9 mouse cellular contexts compared by ENCODE assay signal in genomic region chr7:138083980-138084379, GRCm38 (mm10).
DNase-seq lines count a peak whose midpoint lies in the region; ATAC-seq and TF ChIP-seq lines count a peak whose summit lies in the region.
"Had no signal": no experiment of that assay in that cellular context is flagged by ENCODE, and none has a peak within 500 bp of the region (broad histone marks: within the 10 kb centered on the region; RNA-seq: fewer than 3 reads in every experiment).

No protein-coding gene starts in this region.

- intact Hi-C loops in left cerebral cortex, postnatal 14 days (cut with DNase I): loop anchor here (2.0 to 5.0 kb wide), 2 partner anchors 482 to 605 kb away; no protein-coding TSS in a partner anchor

- no peaks in the 10 kb centered on the region for H3K4me1 ChIP-seq in forebrain, embryonic 10.5 days
- H3K4me1 ChIP-seq in forebrain, embryonic 13.5 days: no peaks in the 10 kb centered on the region
- H3K4me1 ChIP-seq in cerebellum, adult 2 months (ENCODE audit: control insufficient read depth, insufficient read depth, low read length): no peaks in the 10 kb centered on the region
- H3K4me1 ChIP-seq in intestine, embryonic 15.5 days (replicated peaks): no peaks in the 10 kb centered on the region
- no peaks in the 10 kb centered on the region for H3K4me1 ChIP-seq in midbrain, embryonic 14.5 days (ENCODE audit: control insufficient read depth, insufficient read depth, low read length)
- H3K4me1 ChIP-seq in stomach, embryonic 15.5 days: no peaks in the 10 kb centered on the region
- H3K4me1 ChIP-seq: neural tube, embryonic 12.5 days had no signal

- no peak overlapping the region for H3K4me2 ChIP-seq in forebrain, embryonic 13.5 days
- no peak overlapping the region for H3K4me2 ChIP-seq in intestine, embryonic 15.5 days (replicated peaks)
- no peak overlapping the region for H3K4me2 ChIP-seq in midbrain, embryonic 14.5 days (ENCODE audit: low read length)
- no peak overlapping the region for H3K4me2 ChIP-seq in stomach, embryonic 15.5 days
- H3K4me2 ChIP-seq: neural tube, embryonic 12.5 days had no signal

- no peak for TF ChIP-seq POLR2A in cerebellum, adult 2 months (IDR thresholded peaks at IDR 0.05; ENCODE audit: borderline replicate concordance, insufficient read depth, low read length)

- H3K9me3 ChIP-seq in forebrain, embryonic 10.5 days: no peaks in the 10 kb centered on the region
- no peaks in the 10 kb centered on the region for H3K9me3 ChIP-seq in forebrain, embryonic 13.5 days (replicated peaks)
- no peaks in the 10 kb centered on the region for H3K9me3 ChIP-seq in intestine, embryonic 15.5 days
- H3K9me3 ChIP-seq in midbrain, embryonic 14.5 days (ENCODE audit: control insufficient read depth, low read length): no peaks in the 10 kb centered on the region
- H3K9me3 ChIP-seq in stomach, embryonic 15.5 days: no peaks in the 10 kb centered on the region
- H3K9me3 ChIP-seq: neural tube, embryonic 12.5 days had no signal

- H3K4me3 ChIP-seq in forebrain, embryonic 10.5 days: no peak overlapping the region
- no peak overlapping the region for H3K4me3 ChIP-seq in forebrain, embryonic 13.5 days
- H3K4me3 ChIP-seq in cerebellum, adult 2 months (replicated peaks; ENCODE audit: insufficient read depth, low read depth, low read length): no peak overlapping the region
- H3K4me3 ChIP-seq in intestine, embryonic 15.5 days (replicated peaks): no peak overlapping the region
- H3K4me3 ChIP-seq in midbrain, embryonic 14.5 days (replicated peaks; ENCODE audit: low read depth, low read length): no peak overlapping the region
- no peak overlapping the region for H3K4me3 ChIP-seq in stomach, embryonic 15.5 days (replicated peaks)
- H3K4me3 ChIP-seq: neural tube, embryonic 12.5 days had no signal

- no peak overlapping the region for H3K9ac ChIP-seq in forebrain, embryonic 13.5 days
- H3K9ac ChIP-seq in intestine, embryonic 15.5 days: no peak overlapping the region
- H3K9ac ChIP-seq in midbrain, embryonic 14.5 days (replicated peaks; ENCODE audit: low read length): no peak overlapping the region
- H3K9ac ChIP-seq in stomach, embryonic 15.5 days: no peak overlapping the region
- H3K9ac ChIP-seq: neural tube, embryonic 12.5 days had no signal

- peak; percentile 71; the same call in 1 of the 2 replicates for TF ChIP-seq CTCF in cerebellum, adult 2 months (IDR thresholded peaks at IDR 0.05; ENCODE audit: borderline replicate concordance, insufficient read depth, low read depth, low read length)

- WGBS in forebrain, embryonic 10.5 days: 16% methylated on average over 5 of the region's 5 CpGs
- WGBS in forebrain, embryonic 13.5 days: 17% methylated on average over 5 of the region's 5 CpGs
- 29% methylated on average over 5 of the region's 5 CpGs for WGBS in cerebellum, adult 2 months
- WGBS in intestine, embryonic 15.5 days: 15% methylated on average over 5 of the region's 5 CpGs
- 19% methylated on average over 5 of the region's 5 CpGs for WGBS in midbrain, embryonic 14.5 days
- WGBS in stomach, embryonic 15.5 days: 17% methylated on average over 5 of the region's 5 CpGs

- peak; percentile 84 for DNase-seq in forebrain, embryonic 10.5 days (ENCODE audit: extremely low spot score, low spot score)
- DNase-seq in cerebellum, adult 2 months: peak; percentile 25 to 28
- peak; percentile 33 to 39 for DNase-seq in frontal cortex, postnatal 25 days (ENCODE audit: low spot score in 2 of 2)
- DNase-seq in left cerebral cortex, postnatal 14 days (ENCODE audit: low spot score in 2 of 2): peak; percentile 60 to 69
- DNase-seq in midbrain, embryonic 14.5 days: peak; percentile 86

- no peak for ATAC-seq in forebrain, embryonic 13.5 days
- ATAC-seq in intestine, embryonic 15.5 days: peak; percentile 67
- ATAC-seq in midbrain, embryonic 14.5 days (ENCODE audit: low FRiP score, low TSS enrichment): no peak
- ATAC-seq in stomach, embryonic 15.5 days (ENCODE audit: insufficient read depth, low FRiP score, low read depth): peak; percentile 79; the same call in 1 of the 2 replicates

- no peaks in the 10 kb centered on the region for H3K27me3 ChIP-seq in forebrain, embryonic 10.5 days (ENCODE audit: poor library complexity, severe bottlenecking)
- no peaks in the 10 kb centered on the region for H3K27me3 ChIP-seq in forebrain, embryonic 13.5 days
- no peaks in the 10 kb centered on the region for H3K27me3 ChIP-seq in cerebellum, adult 2 months (ENCODE audit: control insufficient read depth, insufficient read depth, low read length)
- no peaks in the 10 kb centered on the region for H3K27me3 ChIP-seq in intestine, embryonic 15.5 days (replicated peaks)
- H3K27me3 ChIP-seq in midbrain, embryonic 14.5 days (ENCODE audit: control insufficient read depth, insufficient read depth, low read length): no peaks in the 10 kb centered on the region
- H3K27me3 ChIP-seq in stomach, embryonic 15.5 days (replicated peaks): no peaks in the 10 kb centered on the region
- H3K27me3 ChIP-seq: neural tube, embryonic 12.5 days had no signal

- H3K27ac ChIP-seq in forebrain, embryonic 10.5 days: no peak overlapping the region
- H3K27ac ChIP-seq in forebrain, embryonic 13.5 days: no peak overlapping the region
- no peak overlapping the region for H3K27ac ChIP-seq in cerebellum, adult 2 months (ENCODE audit: insufficient read depth, low read length)
- no peak overlapping the region for H3K27ac ChIP-seq in intestine, embryonic 15.5 days
- H3K27ac ChIP-seq in midbrain, embryonic 14.5 days (replicated peaks; ENCODE audit: low read depth, low read length): no peak overlapping the region
- no peak overlapping the region for H3K27ac ChIP-seq in stomach, embryonic 15.5 days
- H3K27ac ChIP-seq: neural tube, embryonic 12.5 days had no signal

- H3K36me3 ChIP-seq in forebrain, embryonic 10.5 days (replicated peaks): no peaks in the 10 kb centered on the region
- H3K36me3 ChIP-seq in forebrain, embryonic 13.5 days (ENCODE audit: poor library complexity, severe bottlenecking): no peaks in the 10 kb centered on the region
- no peaks in the 10 kb centered on the region for H3K36me3 ChIP-seq in intestine, embryonic 15.5 days
- H3K36me3 ChIP-seq in midbrain, embryonic 14.5 days (ENCODE audit: control insufficient read depth, insufficient read depth, low read length): no peaks in the 10 kb centered on the region
- no peaks in the 10 kb centered on the region for H3K36me3 ChIP-seq in stomach, embryonic 15.5 days
- H3K36me3 ChIP-seq: neural tube, embryonic 12.5 days had no signal

Comparison
In these comparisons a context has a peak if more than half of its experiments do, and no peak if none do; other contexts are left out.
1. DNase-seq: peak in every context shown above with its lines; median percentile 86 in midbrain, embryonic 14.5 days; 84 in forebrain, embryonic 10.5 days; 64 in left cerebral cortex, postnatal 14 days; 36 in frontal cortex, postnatal 25 days; 26 in cerebellum, adult 2 months.
2. ATAC-seq: peak in intestine, embryonic 15.5 days (single experiment) and stomach, embryonic 15.5 days (single experiment); none in forebrain, embryonic 13.5 days (single experiment) and midbrain, embryonic 14.5 days (single experiment).